Mouse (Mus musculus) megakaryocyte progenitor cell, adult 5-6 weeks (primary cell): ENCODE data around the gene Id2. TPM values are rescaled to one million over a fixed set of nuclear protein-coding genes. Genes with fewer than 3 reads are reported as not detected.

ENCODE experiments used
- ATAC-seq: replicated peaks from 2 replicates; pipeline ENCODE4 v1.8.0; 2016; ENCODE audit warnings: mild to moderate bottlenecking, moderate TSS enrichment, inconsistent platforms; ENCODE audit not compliant: poor library complexity
- total RNA-seq, 2 experiments: library from RNA; stranded (forward) in 1 of 2; stranded (reverse) in 1 of 2; fragments of 157-497, 149-512 nt in 1 of 2; fragments of 200-1000 nt in 1 of 2; gene quantifications; 2 replicates each; pipeline versions ENCODE4 v1.2.3 to v1.2.4; 2015 to 2017

Id2 gene
- total RNA-seq, 2 experiments from 2014 or later = 15.5 to 21.8 TPM

GRCm38 (mm10) chr12:25092027-25092704 lies 4.8 kb downstream of the Id2 start:
- ATAC-seq = peak; percentile 73

GRCm38 (mm10) chr12:25089433-25089832 lies 7.5 kb downstream of the Id2 start:
- no peak for ATAC-seq

DNA sequence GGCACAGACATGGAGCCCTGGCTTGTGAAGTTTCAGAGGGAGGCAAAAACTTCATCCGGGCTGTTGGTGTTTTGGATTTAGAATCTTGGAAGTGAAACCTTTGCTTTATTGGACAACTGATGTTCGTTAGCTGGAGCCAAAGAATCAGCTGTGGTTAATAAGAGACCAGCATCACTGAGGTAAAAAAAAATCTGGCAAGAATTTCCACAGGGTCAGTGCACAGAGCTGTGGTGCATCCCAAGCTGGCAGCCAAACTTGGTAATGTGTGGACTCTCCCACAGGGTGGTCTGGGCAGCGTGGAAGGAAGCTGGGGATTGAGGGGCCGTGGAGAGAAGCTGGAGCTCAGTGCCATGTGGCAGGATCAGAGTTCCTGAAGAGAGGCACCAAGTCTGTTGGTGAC lies 10.0 kb downstream of the Id2 start:
- no peak for ATAC-seq

- no peak for ATAC-seq
These were observed 13.4 kb downstream of the Id2 start for GRCm38 (mm10) chr12:25083260-25084178.

DNA sequence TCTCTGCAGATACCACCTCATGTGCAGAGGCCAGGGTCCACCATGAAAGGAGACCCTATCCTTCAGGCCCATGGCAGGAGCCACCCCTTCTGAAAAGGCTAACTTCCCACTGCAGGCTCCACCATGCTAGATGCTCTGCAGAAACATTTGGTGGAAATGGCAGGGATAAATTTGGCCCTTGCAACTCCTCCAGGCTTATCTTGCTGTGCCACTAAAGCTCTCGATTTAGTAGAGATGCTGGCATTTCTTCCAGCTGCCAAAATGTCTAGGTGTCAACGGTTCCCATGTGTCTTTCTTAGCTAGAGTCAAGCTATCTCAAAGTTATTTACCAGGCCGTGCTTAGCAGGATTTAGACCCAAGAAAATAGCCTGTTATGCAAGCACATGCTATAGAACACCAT lies 22.6 kb downstream of the Id2 start:
- no peak for ATAC-seq

GRCm38 (mm10) chr12:25073374-25073773 lies 23.6 kb downstream of the Id2 start:
- no peak for ATAC-seq

GRCm38 (mm10) chr12:25062264-25062663 lies 34.7 kb downstream of the Id2 start:
- ATAC-seq = no peak; the same call in 1 of the 2 replicates

DNA sequence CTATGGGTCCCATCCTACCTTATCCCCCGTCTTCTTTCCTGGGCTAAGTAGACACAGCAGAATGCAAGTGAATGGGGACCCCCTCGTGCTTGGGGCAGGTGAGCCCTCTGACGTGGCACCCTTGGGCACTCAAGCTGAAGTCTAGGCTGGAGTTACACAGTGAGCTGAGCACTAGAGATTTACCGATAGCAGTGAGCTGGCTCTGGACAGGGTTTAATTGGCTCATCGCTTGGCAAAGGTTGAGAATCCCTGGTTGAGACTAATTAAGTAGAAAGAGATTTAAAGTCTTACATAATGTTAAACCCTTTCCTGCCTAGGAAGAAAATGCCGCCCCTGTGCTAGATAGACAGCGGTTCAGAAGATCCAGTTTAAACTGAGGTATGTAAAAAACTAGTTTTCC lies 36.0 kb downstream of the Id2 start:
- ATAC-seq = no peak

DNA sequence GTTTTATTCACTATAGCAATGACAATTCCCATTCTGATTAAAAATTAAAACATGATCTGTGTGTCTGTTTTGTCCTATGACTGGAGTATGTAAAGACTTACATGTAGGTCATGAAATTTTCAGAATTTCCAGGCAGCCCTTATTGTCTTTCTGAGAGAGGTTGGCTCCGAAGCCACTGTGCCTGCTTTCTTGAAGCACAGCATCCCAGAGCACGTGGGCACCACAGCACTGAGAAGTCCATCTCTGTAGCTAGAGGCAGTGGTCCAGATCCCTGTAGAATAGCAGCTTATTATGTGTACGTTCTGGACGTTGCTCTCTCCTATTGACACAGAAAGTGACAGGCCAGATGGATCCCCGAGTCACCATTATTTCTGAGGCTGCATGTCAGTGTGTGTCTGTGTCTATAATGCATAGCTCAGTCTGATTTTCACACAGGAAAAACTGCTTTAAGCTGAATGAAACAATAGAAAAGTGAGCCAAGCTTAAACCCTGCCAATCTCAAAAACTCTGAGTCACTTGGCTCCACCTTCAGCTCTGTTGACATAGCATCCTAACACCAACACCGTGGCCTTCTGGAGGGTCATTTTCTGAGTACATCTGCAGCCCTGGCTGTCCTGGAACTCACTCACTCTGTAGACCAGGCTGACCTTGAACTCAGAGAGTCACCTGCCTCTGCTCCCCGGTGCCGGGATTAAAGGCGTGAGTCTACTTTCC lies 37.3 kb downstream of the Id2 start:
- ATAC-seq = no peak

DNA sequence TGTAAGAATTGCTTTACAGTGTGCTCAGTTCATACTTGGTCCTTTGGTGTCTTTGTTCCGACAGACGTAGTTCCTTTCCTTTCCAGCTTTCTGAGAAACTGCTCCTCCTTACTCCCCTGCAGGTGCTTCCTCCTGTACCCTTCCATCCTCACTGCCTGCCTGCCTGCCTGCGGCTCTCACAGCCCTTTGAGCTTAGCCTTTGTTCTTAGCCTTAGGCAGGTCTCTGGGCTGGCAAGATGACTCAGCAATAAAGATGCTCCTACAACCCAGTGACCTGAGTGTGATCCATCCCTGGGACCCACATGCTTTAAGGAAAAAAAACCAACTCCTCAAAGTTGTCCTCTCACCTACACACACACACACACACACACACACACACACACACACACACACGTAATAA lies 42.0 kb downstream of the Id2 start:
- peak; percentile 47; the same call in 1 of the 2 replicates for ATAC-seq

DNA sequence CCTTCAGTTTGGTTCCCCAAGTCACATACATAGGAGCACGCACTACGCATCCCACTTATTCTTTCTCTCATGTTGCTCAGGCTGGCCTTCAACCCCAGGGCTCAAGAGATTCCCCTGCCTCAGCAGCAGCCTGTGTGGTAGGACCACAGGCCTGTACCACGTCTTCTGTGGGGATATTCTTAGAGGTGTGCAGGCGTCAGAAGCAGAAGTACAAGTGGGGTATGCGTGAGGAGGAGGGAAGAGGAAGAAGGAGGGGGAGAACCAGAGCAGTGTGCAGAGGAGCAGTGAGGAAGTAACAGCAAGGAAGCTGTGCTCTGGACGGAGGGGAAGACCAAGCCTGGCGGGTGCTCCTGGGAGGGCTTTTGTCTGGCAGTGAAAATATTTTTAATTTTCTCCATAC lies 42.4 kb downstream of the Id2 start:
- ATAC-seq = peak; percentile 98

- ATAC-seq = no peak
These were observed 47.7 kb downstream of the Id2 start for GRCm38 (mm10) chr12:25049253-25049652.

GRCm38 (mm10) chr12:25044579-25044978 lies 52.4 kb downstream of the Id2 start:
- no peak for ATAC-seq

GRCm38 (mm10) chr12:25044056-25044455 lies 52.9 kb downstream of the Id2 start:
- ATAC-seq = no peak

Other genes starting within 250 kb of the Id2 start
- gene Kidins220, start 122.2 kb downstream of the Id2 start, total RNA-seq (2015) = 29.2 and 29.4 TPM in 2 replicates
- 48.5 and 69.9 TPM in 2 replicates for gene Kidins220, start 122.2 kb downstream of the Id2 start, total RNA-seq (2017)